Mouse (Mus musculus) lung, postnatal 4 days (tissue): ENCODE measurements at regions not wholly inside any gene's neighbourhood (a gene's known extent, or its start where the extent isn't known, plus 50 kb on each side); places are given as distances from the start of the nearest gene placed in this dataset.

Experiments used
- DNase-seq, 2 experiments: peaks; one replicate each; pipeline ENCODE4 v3.0.0; 2021

- DNase-seq = peak; percentile 83 to 89
Observed at GRCm38 (mm10) chr3:38254896-38255295, 229.7 kb downstream of the Ankrd50 start.

GRCm38 (mm10) chr3:38251592-38251991 lies 233.1 kb downstream of the Ankrd50 start:
- no peak for DNase-seq

- DNase-seq = no peak
Observed at GRCm38 (mm10) chr3:38250552-38250951, 234.1 kb downstream of the Ankrd50 start.

GRCm38 (mm10) chr3:38248941-38249340 lies 235.7 kb downstream of the Ankrd50 start:
- DNase-seq = no peak

GRCm38 (mm10) chr3:38246439-38246838 lies 238.2 kb downstream of the Ankrd50 start:
- no peak for DNase-seq

GRCm38 (mm10) chr3:38243209-38243608 lies 241.4 kb downstream of the Ankrd50 start:
- DNase-seq = no peak

GRCm38 (mm10) chr3:38237616-38238015 lies 247.0 kb downstream of the Ankrd50 start:
- DNase-seq = no peak

GRCm38 (mm10) chr3:38235736-38236083 lies 248.9 kb downstream of the Ankrd50 start:
- DNase-seq = no peak

- DNase-seq = no peak
Observed at GRCm38 (mm10) chr3:38235033-38235735, 249.5 kb downstream of the Ankrd50 start.

GRCm38 (mm10) chr3:38234534-38234933 lies 250.1 kb downstream of the Ankrd50 start:
- no peak for DNase-seq

- no peak for DNase-seq
Observed at GRCm38 (mm10) chr3:38234006-38234405, 250.6 kb downstream of the Ankrd50 start.

GRCm38 (mm10) chr3:38233091-38233490 lies 251.6 kb downstream of the Ankrd50 start:
- DNase-seq = no peak

GRCm38 (mm10) chr3:38232111-38233076 lies 252.2 kb downstream of the Ankrd50 start:
- peak; percentile 77 to 89 for DNase-seq

GRCm38 (mm10) chr3:38231506-38231905 lies 253.1 kb downstream of the Ankrd50 start:
- no peak for DNase-seq

- DNase-seq = no peak
Observed at GRCm38 (mm10) chr3:38230796-38231195, 253.8 kb downstream of the Ankrd50 start.

GRCm38 (mm10) chr3:38229686-38230085 lies 255.0 kb downstream of the Ankrd50 start:
- no peak for DNase-seq

- DNase-seq = no peak
Observed at GRCm38 (mm10) chr3:38229051-38229450, 255.6 kb downstream of the Ankrd50 start.

- DNase-seq = peak; percentile 72 to 79
Observed at GRCm38 (mm10) chr3:38227596-38227995, 257.0 kb downstream of the Ankrd50 start.

GRCm38 (mm10) chr3:38227121-38227520 lies 257.5 kb downstream of the Ankrd50 start:
- DNase-seq = no peak

GRCm38 (mm10) chr3:38226147-38226546 lies 258.5 kb downstream of the Ankrd50 start:
- DNase-seq = no peak

- no peak for DNase-seq
Observed at GRCm38 (mm10) chr3:38221834-38222215, 262.8 kb downstream of the Ankrd50 start.

- peak in 1 of 2 experiments; percentile 68 for DNase-seq
Observed at GRCm38 (mm10) chr3:38220934-38221833, 263.5 kb downstream of the Ankrd50 start.

- no peak for DNase-seq
Observed at GRCm38 (mm10) chr3:38209081-38209480, 275.6 kb downstream of the Ankrd50 start.
